8 mouse cellular contexts compared by ENCODE assay signal in genomic region chr12:80792867-80793266, GRCm38 (mm10). TPM values are rescaled to one million over a fixed set of nuclear protein-coding genes. Genes with fewer than 3 reads are reported as not detected.
DNase-seq lines count a peak whose midpoint lies in the region; ATAC-seq lines count a peak whose summit lies in the region.

No protein-coding gene starts in this region.

- no peaks in the 10 kb centered on the region for H3K36me3 ChIP-seq in heart, embryonic 11.5 days (ENCODE audit: control insufficient read depth, insufficient read depth, low read length)
- peaks cover 20% of the 10 kb centered on the region; the same call in 1 of the 2 replicates for H3K36me3 ChIP-seq in liver, embryonic 15.5 days (replicated peaks)

- no peaks in the 10 kb centered on the region for H3K27me3 ChIP-seq in heart, embryonic 11.5 days (ENCODE audit: control insufficient read depth, insufficient read depth, low read length)
- no peaks in the 10 kb centered on the region for H3K27me3 ChIP-seq in liver, embryonic 15.5 days

- H3K4me1 ChIP-seq in heart, embryonic 11.5 days (ENCODE audit: control insufficient read depth, insufficient read depth, low read length) = peaks cover 24% of the 10 kb centered on the region
- H3K4me1 ChIP-seq in liver, embryonic 15.5 days (replicated peaks) = peaks cover 65% of the 10 kb centered on the region

- peak; percentile 68 for ATAC-seq in CD4-positive, CD25-positive, alpha-beta regulatory T cell, adult 4 months
- ATAC-seq in heart, embryonic 11.5 days (replicated peaks; ENCODE audit: insufficient number of reproducible peaks, low FRiP score, low TSS enrichment) = no peak
- ATAC-seq in liver, embryonic 15.5 days (ENCODE audit: insufficient read depth) = no peak

- no peaks in the 10 kb centered on the region for H3K9me3 ChIP-seq in heart, embryonic 11.5 days (replicated peaks; ENCODE audit: control insufficient read depth, low read length)
- H3K9me3 ChIP-seq in liver, embryonic 15.5 days (replicated peaks) = no peaks in the 10 kb centered on the region

- H3K4me2 ChIP-seq in heart, embryonic 11.5 days = peak overlapping the region; percentile 11; the same call in 1 of the 2 replicates
- peak overlapping the region; percentile 65 for H3K4me2 ChIP-seq in liver, embryonic 15.5 days

- H3K9ac ChIP-seq in heart, embryonic 11.5 days (ENCODE audit: low read depth, low read length) = 0 out of 2 replicates have a peak overlapping the region, but pooled peaks have one; percentile 10
- peak overlapping the region; percentile 32; the same call in 1 of the 2 replicates for H3K9ac ChIP-seq in liver, embryonic 15.5 days

- 66% methylated on average over 5 of the region's 5 CpGs for WGBS in heart, embryonic 11.5 days (ENCODE audit: insufficient replicate concordance)
- WGBS in liver, embryonic 15.5 days (ENCODE audit: insufficient replicate concordance) = 21% methylated on average over 5 of the region's 5 CpGs

- no peak overlapping the region for H3K27ac ChIP-seq in heart, embryonic 11.5 days (ENCODE audit: low read depth, low read length)
- H3K27ac ChIP-seq in liver, embryonic 15.5 days (replicated peaks) = peak overlapping the region; percentile 98

- H3K4me3 ChIP-seq in heart, embryonic 11.5 days (ENCODE audit: low read depth, low read length) = no peak overlapping the region
- peak overlapping the region; percentile 97 for H3K4me3 ChIP-seq in liver, embryonic 15.5 days (replicated peaks)

- peak; percentile 42 for DNase-seq in adrenal gland, postnatal 14 days
- no peak for DNase-seq in adrenal gland, adult 8-10 months
- peak; percentile 57 to 74 for DNase-seq in spleen, postnatal 4 days (ENCODE audit: low spot score in 2 of 2)
- DNase-seq in testis, postnatal 14 days (ENCODE audit: low spot score) = no peak
- DNase-seq in testis, postnatal 10 days (ENCODE audit: low spot score) = no peak

RNA-seq across cellular contexts. Expression of gene Susd6, which starts 2.6 kb away (rescaled TPM):
- 47.4 and 49.9 TPM in 2 replicates for total RNA-seq in adrenal gland, postnatal 14 days (2021)
- 10 to 100 TPM; 58.0 to 74.0 (median 70.3) TPM for total RNA-seq in adrenal gland, adult 8-10 months (2022)
- polyA plus RNA-seq in CD4-positive, CD25-positive, alpha-beta regulatory T cell, adult 4 months (2017; shearing (Covaris generic)) = 10 to 100 TPM; 23.1 to 29.8 TPM
- polyA plus RNA-seq in heart, embryonic 11.5 days (2014; fragmentation: Nextera tagmentation; extraction: Ambion mirVana) = 17.7 and 20.4 TPM in 2 replicates
- polyA plus RNA-seq in liver, embryonic 15.5 days (2015; fragmentation: Nextera tagmentation; extraction: Ambion mirVana) = 13.7 and 15.8 TPM in 2 replicates

RNA-seq across cellular contexts. Expression of gene Ccdc177, which starts 32.4 kb away (rescaled TPM):
- not detected in 2 replicates for total RNA-seq in adrenal gland, postnatal 14 days (2021)
- total RNA-seq in adrenal gland, adult 8-10 months (2022) = under 1 TPM in 1 of 4 experiments, not detected in 3; 0.09 TPM
- polyA plus RNA-seq in CD4-positive, CD25-positive, alpha-beta regulatory T cell, adult 4 months (2017; shearing (Covaris generic)) = not detected
- 0.04 TPM in 1 of 2 replicates, not detected in the other for polyA plus RNA-seq in heart, embryonic 11.5 days (2014; fragmentation: Nextera tagmentation; extraction: Ambion mirVana)
- not detected in 2 replicates for polyA plus RNA-seq in liver, embryonic 15.5 days (2015; fragmentation: Nextera tagmentation; extraction: Ambion mirVana)

Comparison
In these comparisons a context has a peak if more than half of its experiments do, and no peak if none do; other contexts are left out.
1. DNase-seq: peak in adrenal gland, postnatal 14 days (single experiment) and spleen, postnatal 4 days (2 of 2); none in adrenal gland, adult 8-10 months (single experiment), testis, postnatal 14 days (single experiment) and testis, postnatal 10 days (single experiment).